Mouse (Mus musculus): ENCODE measurements around the gene Dnajb3.

Gene Dnajb3

DNA sequence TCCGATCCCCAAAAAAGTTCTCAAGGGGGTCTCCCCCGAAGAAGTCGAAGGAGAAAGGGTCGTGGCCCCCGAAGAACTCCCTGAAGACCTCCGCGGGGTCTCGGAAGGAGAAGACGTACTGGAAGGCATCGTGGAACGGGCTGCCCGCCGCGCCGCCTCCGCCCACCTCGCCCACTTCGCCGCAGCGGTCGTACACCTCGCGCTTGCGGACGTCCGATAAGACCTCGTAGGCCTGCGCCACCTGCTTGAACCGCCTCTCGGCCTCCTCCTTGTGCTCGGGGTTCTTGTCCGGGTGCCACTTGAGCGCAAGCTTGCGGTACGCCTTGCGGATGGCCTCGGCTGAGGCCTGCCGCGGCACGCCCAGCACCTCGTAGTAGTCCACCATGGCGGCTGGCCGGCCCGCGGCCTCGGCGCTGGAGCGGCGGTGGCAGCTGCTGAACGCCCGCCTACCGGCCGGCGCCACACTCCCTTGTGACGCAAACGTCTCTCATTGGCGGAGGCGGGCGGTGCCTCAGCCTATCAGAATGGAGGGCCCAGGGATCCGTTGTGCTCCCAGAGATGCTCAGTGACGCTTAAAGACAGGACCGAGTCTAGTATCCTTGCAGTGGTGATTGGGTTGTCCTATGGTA lies at the start of gene Dnajb3:
Gene Dnajb3, minus strand, starts transcription at position 489 of the 629 bp plus-strand sequence.
- no peak for DNase-seq (ENCODE audit: low spot score)

DNA sequence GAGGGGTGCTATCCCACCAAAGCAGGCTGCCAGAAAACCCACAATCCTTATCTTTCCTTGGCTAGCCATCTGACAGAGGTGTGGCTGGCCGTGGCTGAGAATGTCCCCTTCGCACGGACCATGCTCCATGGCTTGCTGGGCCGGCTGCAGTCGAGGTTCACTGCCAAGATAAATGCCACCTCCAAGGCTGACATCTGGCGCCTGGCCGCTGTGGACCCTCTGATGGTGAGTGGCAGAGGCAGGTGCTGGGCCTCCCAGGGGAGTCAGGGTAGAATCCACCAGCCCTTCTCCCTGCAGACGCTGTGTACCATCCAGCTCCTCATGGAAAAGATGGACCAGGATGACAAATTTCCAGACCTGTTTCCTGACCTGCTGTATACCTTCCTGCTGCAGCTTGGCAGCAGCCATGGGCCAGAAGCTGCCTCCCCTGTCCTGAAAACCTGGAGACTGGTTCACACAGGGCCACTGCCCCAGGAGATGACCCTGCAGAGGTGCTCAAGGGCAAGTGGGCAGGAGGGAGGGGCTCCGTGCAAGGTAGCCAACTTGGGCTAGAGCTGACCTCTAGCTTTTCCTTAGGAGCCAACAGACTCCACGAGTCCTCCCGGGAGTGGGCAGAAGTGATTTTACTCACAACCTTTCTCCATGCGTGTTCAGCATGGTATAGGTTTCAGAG lies 49.3 kb upstream of the Dnajb3 start:
- DNase-seq (ENCODE audit: low spot score): no peak

DNA sequence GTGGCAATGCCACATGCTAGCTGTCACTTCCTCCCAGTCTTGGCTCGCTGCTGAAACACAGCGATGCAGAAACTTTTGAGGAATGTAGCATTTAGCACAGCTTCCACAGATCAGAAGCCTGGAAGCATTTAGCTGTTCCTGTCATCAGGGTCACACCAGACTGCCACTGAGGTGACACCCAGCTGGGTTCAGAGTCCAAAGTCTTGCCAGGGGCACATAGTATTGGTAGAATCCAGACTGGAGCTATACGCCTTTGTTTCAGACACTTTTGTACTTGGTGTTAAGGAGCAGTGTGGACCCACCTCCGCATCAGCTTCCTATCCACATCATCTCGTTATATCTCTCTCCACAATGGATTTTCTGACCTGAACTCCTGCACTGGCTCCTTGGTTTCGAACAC lies 48.0 kb upstream of the Dnajb3 start:
- no peak for DNase-seq (ENCODE audit: low spot score)

DNA sequence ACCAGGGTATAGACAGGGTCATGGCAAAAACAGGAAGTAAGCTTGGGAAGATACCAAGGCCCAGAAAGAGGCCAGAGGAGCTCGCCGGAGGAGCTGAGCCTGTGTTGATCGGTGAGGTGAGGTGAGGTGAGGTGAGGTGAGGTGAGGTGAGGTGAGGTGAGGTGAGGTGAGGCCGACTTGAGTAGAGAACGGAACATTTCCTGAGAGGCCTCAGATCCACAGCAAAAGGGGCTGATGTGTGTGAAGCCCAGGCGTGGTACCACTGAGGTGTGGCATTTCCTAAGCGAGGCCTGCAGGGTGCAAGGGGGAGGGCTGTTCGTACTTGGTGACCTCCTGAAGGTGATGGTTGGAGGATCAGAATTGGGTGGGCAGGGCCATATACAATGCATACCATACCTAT lies 47.5 kb upstream of the Dnajb3 start:
- DNase-seq (ENCODE audit: low spot score): no peak

GRCm38 (mm10) chr1:88250023-88250422 lies 44.4 kb upstream of the Dnajb3 start:
- no peak for DNase-seq (ENCODE audit: low spot score)

- no peak for DNase-seq (ENCODE audit: low spot score)
Observed at GRCm38 (mm10) chr1:88249596-88249995, 44.0 kb upstream of the Dnajb3 start.

- no peak for DNase-seq (ENCODE audit: low spot score)
Observed at GRCm38 (mm10) chr1:88248658-88249057, 43.1 kb upstream of the Dnajb3 start.

GRCm38 (mm10) chr1:88247660-88248059 lies 42.1 kb upstream of the Dnajb3 start:
- DNase-seq (ENCODE audit: low spot score): no peak

DNA sequence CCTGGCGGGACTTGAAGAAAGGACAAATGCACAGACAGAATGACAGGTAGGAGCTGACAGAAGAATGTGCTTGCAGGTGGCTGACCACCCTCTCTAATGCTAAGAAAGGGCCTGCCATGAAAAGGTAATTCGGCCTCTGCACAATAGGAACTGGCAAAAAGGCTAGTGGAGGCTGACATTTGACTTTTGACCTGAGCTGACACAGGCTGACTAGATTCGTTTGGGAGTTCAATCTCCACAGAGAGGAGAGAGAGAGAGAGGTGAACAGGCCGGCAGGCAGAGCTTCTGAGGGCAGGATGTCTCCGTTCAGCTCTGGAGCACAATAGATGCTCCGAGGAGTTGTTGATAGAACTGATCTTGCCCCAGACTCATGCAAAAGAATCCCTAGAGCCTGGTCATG lies 40.8 kb upstream of the Dnajb3 start:
- DNase-seq (ENCODE audit: low spot score): no peak

- DNase-seq (ENCODE audit: low spot score): no peak
Observed at GRCm38 (mm10) chr1:88245881-88246280, 40.3 kb upstream of the Dnajb3 start.

- no peak for DNase-seq (ENCODE audit: low spot score)
Observed at GRCm38 (mm10) chr1:88243861-88244260, 38.3 kb upstream of the Dnajb3 start.

DNA sequence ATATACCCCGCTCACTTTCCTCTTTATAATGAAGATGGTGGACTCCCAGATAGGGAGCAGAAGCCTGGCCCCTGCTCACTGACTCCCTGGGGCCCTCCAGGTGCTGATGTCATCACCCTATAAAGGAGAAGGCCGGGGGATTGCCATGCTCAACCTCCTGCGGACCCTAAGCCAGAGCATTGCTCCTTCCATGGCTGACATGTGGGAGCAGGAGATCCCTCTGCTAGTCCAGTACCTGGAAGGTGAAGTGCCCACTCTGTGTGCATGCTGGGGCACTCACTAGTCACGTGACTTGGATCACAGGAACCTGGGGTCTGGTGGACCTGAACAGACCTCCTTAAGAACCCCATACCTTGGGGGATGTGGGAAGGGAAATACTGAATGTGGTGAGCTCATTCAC lies 35.0 kb upstream of the Dnajb3 start:
- no peak for DNase-seq (ENCODE audit: low spot score)

GRCm38 (mm10) chr1:88240072-88240471 lies 34.5 kb upstream of the Dnajb3 start:
- DNase-seq (ENCODE audit: low spot score): no peak

GRCm38 (mm10) chr1:88238771-88239170 lies 33.2 kb upstream of the Dnajb3 start:
- DNase-seq (ENCODE audit: low spot score): no peak

GRCm38 (mm10) chr1:88237311-88237710 lies 31.7 kb upstream of the Dnajb3 start:
- DNase-seq (ENCODE audit: low spot score): no peak

GRCm38 (mm10) chr1:88235894-88236415 lies 30.4 kb upstream of the Dnajb3 start:
- DNase-seq (ENCODE audit: low spot score): no peak

DNA sequence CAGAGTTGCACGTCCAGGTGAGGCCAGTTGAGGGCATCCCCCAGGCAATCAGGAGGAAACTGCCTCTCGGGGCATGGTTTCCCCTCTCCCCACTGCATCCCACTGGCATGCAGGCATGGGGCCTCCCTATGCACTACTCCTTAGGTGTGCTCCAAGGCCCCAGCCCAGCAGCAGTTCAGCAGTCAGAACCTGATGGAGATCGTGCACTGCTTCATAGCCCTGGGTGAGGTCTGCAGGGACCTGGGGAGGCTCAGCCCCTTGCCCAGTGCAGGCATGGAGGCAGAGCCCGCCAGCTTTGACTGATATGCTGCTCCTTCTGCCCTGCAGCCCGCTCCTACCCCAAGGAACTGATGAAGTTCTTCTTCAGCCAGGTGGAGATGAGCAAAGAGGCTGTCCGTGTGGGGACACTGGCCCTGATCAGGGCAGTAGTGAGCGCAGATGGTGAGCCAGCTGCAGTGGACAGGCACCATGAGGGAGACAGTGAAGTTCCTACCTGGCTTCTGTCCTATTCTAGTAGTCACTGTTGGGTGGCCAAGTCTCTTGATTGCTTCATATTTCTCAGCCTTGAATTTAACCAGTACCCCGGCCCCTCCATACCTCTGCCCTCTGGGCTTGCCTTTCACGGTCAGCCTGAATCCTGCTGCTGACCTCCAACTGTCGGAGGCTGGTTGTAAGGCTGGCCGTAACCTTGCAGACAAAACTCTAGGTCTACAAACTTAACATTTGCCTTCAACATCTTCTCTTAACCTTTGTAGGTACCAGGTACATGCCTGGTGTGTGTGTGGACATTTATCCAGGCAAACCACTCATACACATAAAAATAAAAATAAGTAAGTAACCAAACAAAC lies 29.7 kb upstream of the Dnajb3 start:
- DNase-seq (ENCODE audit: low spot score): no peak

DNA sequence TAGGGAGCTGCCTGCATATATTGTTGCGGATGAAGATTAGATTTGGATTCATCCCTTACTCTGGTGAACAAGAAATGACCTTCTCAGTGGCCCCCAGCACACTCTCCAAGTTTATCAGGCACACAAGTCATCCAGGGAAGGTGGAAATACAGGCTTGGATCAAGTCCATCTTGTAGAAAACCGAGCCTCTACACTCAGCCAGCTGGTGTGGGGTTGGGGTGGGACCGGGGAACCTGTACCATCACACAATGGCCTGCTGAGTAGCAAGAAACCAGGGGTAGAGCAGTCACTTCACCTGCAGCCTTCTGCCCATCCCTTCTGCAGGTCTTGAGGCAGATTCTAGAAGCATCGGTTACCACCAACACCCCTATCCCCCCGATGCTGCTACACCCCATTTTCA lies 29.1 kb upstream of the Dnajb3 start:
- no peak for DNase-seq (ENCODE audit: low spot score)

GRCm38 (mm10) chr1:88234248-88234610 lies 28.6 kb upstream of the Dnajb3 start:
- DNase-seq (ENCODE audit: low spot score): no peak

DNA sequence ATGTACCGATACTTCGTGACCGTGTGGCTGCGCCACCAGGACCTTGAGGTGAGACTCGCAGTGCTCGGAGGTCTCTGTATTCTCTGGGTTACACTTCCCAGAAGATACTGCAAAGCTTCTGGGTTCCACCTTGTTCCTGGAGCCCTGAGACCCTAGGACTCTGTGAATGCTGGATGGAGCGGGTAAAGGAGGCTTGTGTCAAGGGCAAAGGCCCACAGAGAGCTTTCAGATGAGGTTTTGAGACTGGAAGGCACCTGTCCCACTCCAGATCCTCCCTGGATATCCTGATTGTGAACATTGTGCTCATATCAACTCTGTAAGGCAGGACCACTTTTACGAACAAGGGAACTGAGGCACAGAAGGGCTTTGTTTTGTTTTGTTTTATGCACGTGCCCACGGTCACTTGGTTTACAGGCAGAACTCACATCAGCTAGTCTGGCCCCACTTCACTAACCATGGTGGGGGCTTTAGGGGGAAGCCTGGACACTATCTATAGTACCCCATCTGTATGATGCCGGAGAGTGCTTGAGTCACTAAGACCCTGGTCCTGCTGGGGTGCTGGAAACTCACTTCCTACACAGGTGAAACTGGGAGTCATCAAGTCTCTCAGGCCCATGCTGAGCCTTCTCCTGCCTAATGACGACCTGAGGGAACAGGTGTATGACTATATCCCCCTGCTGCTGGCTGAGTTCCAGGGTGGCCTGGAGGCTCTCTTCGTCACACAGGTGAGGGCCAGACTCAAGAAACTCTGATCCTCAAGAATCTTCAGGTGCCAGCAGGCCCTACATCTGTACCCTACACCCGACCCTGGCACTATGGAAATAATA lies 28.1 kb upstream of the Dnajb3 start:
- DNase-seq (ENCODE audit: low spot score): no peak

GRCm38 (mm10) chr1:88232664-88233380 lies 27.2 kb upstream of the Dnajb3 start:
- DNase-seq (ENCODE audit: low spot score): no peak
